Mouse (Mus musculus) midbrain, embryonic 15.5 days (tissue): ENCODE data around the gene Pdik1l. TPM values are rescaled to one million over a fixed set of nuclear protein-coding genes. Genes with fewer than 3 reads are reported as not detected.

Experiments used
- ATAC-seq: fragments of 200-750 bp; cut with Nextera tagmentation; replicated peaks from 2 replicates; pipeline ENCODE4 v1.8.0; 2017; ENCODE audit warnings: moderate TSS enrichment
- H3K27ac ChIP-seq: fragments of 300-500 bp; sonication (generic); 2 replicates; pipeline ENCODE4 v1.5.1; 2015; ENCODE audit warnings: mild to moderate bottlenecking, inconsistent platforms
- H3K27me3 ChIP-seq: fragments of 300-500 bp; sonication (generic); replicated peaks from 2 replicates; pipeline ENCODE4 v1.6.1; 2015; ENCODE audit warnings: inconsistent platforms
- H3K36me3 ChIP-seq: fragments of 300-500 bp; sonication (generic); replicated peaks from 2 replicates; pipeline ENCODE4 v1.6.1; 2015; ENCODE audit warnings: inconsistent platforms
- H3K4me1 ChIP-seq: fragments of 300-500 bp; sonication (generic); 2 replicates; pipeline ENCODE4 v1.6.1; 2015; ENCODE audit warnings: inconsistent platforms
- H3K4me2 ChIP-seq: fragments of 300-500 bp; sonication (generic); 2 replicates; pipeline ENCODE4 v1.6.1; 2015; ENCODE audit warnings: inconsistent platforms, mild to moderate bottlenecking, moderate library complexity
- H3K4me3 ChIP-seq: fragments of 300-500 bp; sonication (generic); 2 replicates; pipeline ENCODE4 v1.5.1; 2015; ENCODE audit warnings: mild to moderate bottlenecking, inconsistent platforms
- H3K9ac ChIP-seq: fragments of 300-500 bp; sonication (generic); 2 replicates; pipeline ENCODE4 v1.6.1; 2015; ENCODE audit warnings: mild to moderate bottlenecking, inconsistent platforms
- H3K9me3 ChIP-seq: fragments of 300-500 bp; sonication (generic); 2 replicates; pipeline ENCODE4 v1.6.1; 2016; ENCODE audit warnings: inconsistent platforms
- WGBS: fragments of 180-500 bp; shearing (Covaris S2); methylation state at CpG from one replicate; pipeline ENCODE4 v1.1.7; 2015; ENCODE audit warnings: mixed read lengths; 5-methylcytosine and 5-hydroxymethylcytosine counted together
- polyA plus RNA-seq: library from polyadenylated mRNA; unstranded; fragments of >200 nt; fragmentation: Nextera tagmentation; extraction: Ambion mirVana; gene quantifications from 2 replicates; pipeline ENCODE4 v1.2.1, GENCODE M21; 2015

Gene Pdik1l
- polyA plus RNA-seq, 1 experiment from 2014 or later = 44.7 TPM

- peaks cover 57% of the 10 kb centered on the region for H3K27me3 ChIP-seq
- no peak for ATAC-seq
- peak within 1 kb of the TSS; percentile 60 for H3K4me3 ChIP-seq
- H3K9ac ChIP-seq = no peak within 1 kb of the TSS
- H3K36me3 ChIP-seq = no peaks in the 10 kb centered on the region
- no peaks in the 10 kb centered on the region for H3K9me3 ChIP-seq
- no peak within 1 kb of the TSS for H3K27ac ChIP-seq
- H3K4me2 ChIP-seq = peak within 1 kb of the TSS; percentile 14
- peaks cover 47% of the 10 kb centered on the region for H3K4me1 ChIP-seq
- WGBS = under 1% methylated on average over 13 of the region's 13 CpGs
These were observed 33.9 kb downstream of the Pdik1l start, which contains the start of gene Grrp1 for GRCm38 (mm10) chr4:134253722-134254324. Gene Grrp1, minus strand, starts transcription at chr4:134254106.

- H3K27me3 ChIP-seq = peaks cover 63% of the 10 kb centered on the region
- peak overlapping the region; percentile 60 for H3K4me3 ChIP-seq
- H3K36me3 ChIP-seq = no peaks in the 10 kb centered on the region
- ATAC-seq = no peak
- WGBS = 11% methylated on average over 15 of the region's 15 CpGs
- no peaks in the 10 kb centered on the region for H3K9me3 ChIP-seq
- no peak overlapping the region for H3K9ac ChIP-seq
- H3K27ac ChIP-seq = no peak overlapping the region
- H3K4me1 ChIP-seq = peaks cover 47% of the 10 kb centered on the region
- H3K4me2 ChIP-seq = peak overlapping the region; percentile 76; the same call in 1 of the 2 replicates
These were observed 34.6 kb downstream of the Pdik1l start for GRCm38 (mm10) chr4:134252911-134253721.

GRCm38 (mm10) chr4:134252131-134252910 lies 35.4 kb downstream of the Pdik1l start:
- peak overlapping the region; percentile 60 for H3K4me3 ChIP-seq
- peak overlapping the region; percentile 81 for H3K27ac ChIP-seq
- 7% methylated on average over 22 of the region's 22 CpGs for WGBS
- ATAC-seq = no peak
- peak overlapping the region; percentile 72 for H3K9ac ChIP-seq
- H3K27me3 ChIP-seq = peaks cover 71% of the 10 kb centered on the region
- peaks cover 47% of the 10 kb centered on the region for H3K4me1 ChIP-seq
- peak overlapping the region; percentile 76 for H3K4me2 ChIP-seq
- H3K9me3 ChIP-seq = no peaks in the 10 kb centered on the region
- no peaks in the 10 kb centered on the region for H3K36me3 ChIP-seq

- Histone ChIP-seq H3K4me2 (peak overlapping the region; percentile 76), H3K4me1 (peaks cover 45% of the 10 kb centered on the region), H3K36me3 (no peaks in the 10 kb centered on the region), H3K9ac (peak overlapping the region; percentile 72), H3K27me3 (peaks cover 78% of the 10 kb centered on the region), H3K9me3 (no peaks in the 10 kb centered on the region), H3K27ac (peak overlapping the region; percentile 81), H3K4me3 (peak overlapping the region; percentile 60)
- WGBS = under 1% methylated on average over 90 of the region's 91 CpGs
- peak; percentile 67 for ATAC-seq
These were observed 36.2 kb downstream of the Pdik1l start for GRCm38 (mm10) chr4:134251241-134252130.

GRCm38 (mm10) chr4:134250930-134251240 lies 36.8 kb downstream of the Pdik1l start:
- peak overlapping the region; percentile 60 for H3K4me3 ChIP-seq
- no peaks in the 10 kb centered on the region for H3K9me3 ChIP-seq
- 5% methylated on average over 10 of the region's 10 CpGs for WGBS
- H3K36me3 ChIP-seq = no peaks in the 10 kb centered on the region
- ATAC-seq = no peak
- peak overlapping the region; percentile 72 for H3K9ac ChIP-seq
- peaks cover 78% of the 10 kb centered on the region for H3K27me3 ChIP-seq
- peaks cover 50% of the 10 kb centered on the region for H3K4me1 ChIP-seq
- H3K27ac ChIP-seq = peak overlapping the region; percentile 81
- H3K4me2 ChIP-seq = peak overlapping the region; percentile 76

GRCm38 (mm10) chr4:134250116-134250929 lies 37.4 kb downstream of the Pdik1l start:
- Histone ChIP-seq H3K4me2 (peak overlapping the region; percentile 76), H3K4me1 (peaks cover 55% of the 10 kb centered on the region), H3K27me3 (peaks cover 76% of the 10 kb centered on the region), H3K27ac (peak overlapping the region; percentile 81; the same call in 1 of the 2 replicates), H3K9me3 (no peaks in the 10 kb centered on the region), H3K9ac (peak overlapping the region; percentile 72), H3K36me3 (no peaks in the 10 kb centered on the region), H3K4me3 (peak overlapping the region; percentile 60)
- no peak for ATAC-seq
- WGBS = 5% methylated on average over 27 of the region's 27 CpGs

- Histone ChIP-seq H3K36me3 (no peaks in the 10 kb centered on the region), H3K4me3 (peak overlapping the region; percentile 60), H3K27ac (no peak overlapping the region), H3K9ac (peak overlapping the region; percentile 31), H3K4me2 (peak overlapping the region; percentile 76), H3K4me1 (peaks cover 59% of the 10 kb centered on the region), H3K9me3 (no peaks in the 10 kb centered on the region), H3K27me3 (peaks cover 69% of the 10 kb centered on the region)
- ATAC-seq = no peak; the same call in 1 of the 2 replicates
- 0% methylated on average over 30 of the region's 30 CpGs for WGBS
These were observed 38.0 kb downstream of the Pdik1l start for GRCm38 (mm10) chr4:134249651-134250050.

- Histone ChIP-seq H3K4me3 (peak within 1 kb of the TSS; percentile 71), H3K36me3 (no peaks in the 10 kb centered on the region), H3K4me1 (peaks cover 50% of the 10 kb centered on the region), H3K9ac (no peak within 1 kb of the TSS; the same call in 1 of the 2 replicates), H3K27me3 (peaks cover 41% of the 10 kb centered on the region), H3K9me3 (no peaks in the 10 kb centered on the region), H3K27ac (peak within 1 kb of the TSS; percentile 27; the same call in 1 of the 2 replicates), H3K4me2 (peak within 1 kb of the TSS; percentile 92)
- 68% methylated on average over 7 of the region's 7 CpGs for WGBS
- ATAC-seq = no peak
These were observed 40.9 kb downstream of the Pdik1l start, which contains the start of gene Gm30191 for GRCm38 (mm10) chr4:134246719-134247258. Gene Gm30191, plus strand, starts transcription at chr4:134246935.

GRCm38 (mm10) chr4:134246256-134246655 lies 41.4 kb downstream of the Pdik1l start:
- Histone ChIP-seq H3K36me3 (no peaks in the 10 kb centered on the region), H3K9me3 (no peaks in the 10 kb centered on the region), H3K27ac (0 out of 2 replicates have a peak overlapping the region, but pooled peaks have one; percentile 27), H3K4me2 (peak overlapping the region; percentile 92; the same call in 1 of the 2 replicates), H3K4me1 (peaks cover 45% of the 10 kb centered on the region), H3K4me3 (no peak overlapping the region), H3K9ac (no peak overlapping the region), H3K27me3 (peaks cover 39% of the 10 kb centered on the region)
- ATAC-seq = no peak
- WGBS = 24% methylated on average over 4 of the region's 4 CpGs

GRCm38 (mm10) chr4:134245148-134245843 lies 42.4 kb downstream of the Pdik1l start, which contains the start of gene Zfp593:
Gene Zfp593, minus strand, starts transcription at chr4:134245592.
- under 1% methylated on average over 60 of the region's 60 CpGs for WGBS
- Histone ChIP-seq H3K9me3 (no peaks in the 10 kb centered on the region), H3K4me3 (peak within 1 kb of the TSS; percentile 71), H3K27ac (peak within 1 kb of the TSS; percentile 27; the same call in 1 of the 2 replicates), H3K4me1 (peaks cover 35% of the 10 kb centered on the region), H3K27me3 (peaks cover 31% of the 10 kb centered on the region), H3K4me2 (peak within 1 kb of the TSS; percentile 92), H3K9ac (peak within 1 kb of the TSS; percentile 68), H3K36me3 (no peaks in the 10 kb centered on the region)
- ATAC-seq = peak; percentile 85
